29 mouse cellular contexts compared by ENCODE assay signal in the genomic region with DNA sequence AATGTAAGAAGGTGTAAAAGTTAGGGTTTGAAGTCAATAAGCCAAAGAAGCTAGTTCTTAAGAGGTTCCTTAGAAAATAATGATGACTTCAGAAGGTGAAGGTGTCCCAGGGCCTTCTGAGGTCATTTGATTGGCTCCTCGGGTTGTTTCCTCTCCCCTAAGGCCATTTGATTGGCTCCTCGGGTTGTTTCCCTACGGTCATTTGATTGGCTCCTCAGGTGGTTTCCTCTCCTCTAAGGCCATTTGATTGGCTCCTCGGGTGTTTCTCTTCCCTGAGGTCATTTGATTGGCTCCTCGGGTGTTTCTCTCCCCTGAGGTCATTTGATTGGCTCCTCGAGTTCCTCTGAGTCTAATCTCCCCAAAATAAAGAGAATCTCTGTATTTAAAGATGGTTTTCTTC. TPM values are rescaled to one million over a fixed set of nuclear protein-coding genes. Genes with fewer than 3 reads are reported as not detected.
"Had no signal": no experiment of that assay in that cellular context is flagged by ENCODE, and none has a peak within 500 bp of the region (broad histone marks: within the 10 kb centered on the region; RNA-seq: fewer than 3 reads in every experiment).

No protein-coding gene starts in this region.

- DNase-seq: kidney, postnatal 14 days; kidney, postnatal 4 days; layer of hippocampus, adult 9-11 months; liver; lung, adult 18-20 months; lung, postnatal 10 days; lung, postnatal 36 days; retina, postnatal 1 day; thymus, adult 2 months; thymus, postnatal 14 days; thymus, postnatal 4 days had no signal

- H3K36me3 ChIP-seq: limb, embryonic 10.5 days; limb, embryonic 13.5 days; liver, embryonic 12.5 days; liver, embryonic 15.5 days; lung, embryonic 15.5 days; stomach, embryonic 15.5 days had no signal

- ATAC-seq: liver, embryonic 12.5 days; midbrain, embryonic 13.5 days; midbrain, embryonic 16.5 days had no signal

- H3K9ac ChIP-seq: limb, embryonic 13.5 days; liver, embryonic 12.5 days; liver, embryonic 15.5 days; lung, embryonic 15.5 days; midbrain, embryonic 13.5 days; neural tube, embryonic 13.5 days; stomach, embryonic 15.5 days had no signal

- H3K4me1 ChIP-seq: liver, embryonic 12.5 days; liver, embryonic 15.5 days had no signal

- H3K27ac ChIP-seq: limb, embryonic 10.5 days; limb, embryonic 13.5 days; liver, embryonic 12.5 days; liver, embryonic 15.5 days; lung, embryonic 15.5 days; midbrain, embryonic 10.5 days; midbrain, embryonic 13.5 days; neural tube, embryonic 13.5 days; stomach, embryonic 15.5 days had no signal

- H3K9me3 ChIP-seq: limb, embryonic 10.5 days; limb, embryonic 13.5 days; liver, embryonic 12.5 days; liver, embryonic 15.5 days; lung, embryonic 15.5 days; megakaryocyte, embryonic 14.5 days; midbrain, embryonic 10.5 days; midbrain, embryonic 13.5 days; neural tube, embryonic 13.5 days; stomach, embryonic 15.5 days had no signal

- H3K4me3 ChIP-seq: limb, embryonic 10.5 days; limb, embryonic 13.5 days; liver, embryonic 12.5 days; liver, embryonic 15.5 days; lung, embryonic 15.5 days; megakaryocyte, embryonic 14.5 days; midbrain, embryonic 10.5 days; midbrain, embryonic 13.5 days; myocyte; neural tube, embryonic 13.5 days; stomach, embryonic 15.5 days had no signal

RNA-seq across cellular contexts. Expression of gene Gm47841, which starts 35.8 kb away (rescaled TPM):
- total RNA-seq: layer of hippocampus, adult 18-20 months; layer of hippocampus, postnatal 25 days; left cerebral cortex, adult 18-20 months; left cerebral cortex, postnatal 25 days; monocyte, adult 5-6 weeks; neutrophil, adult 5-6 weeks had no signal
